ENCODE assay signal across 8 mouse cellular contexts in the genomic region with DNA sequence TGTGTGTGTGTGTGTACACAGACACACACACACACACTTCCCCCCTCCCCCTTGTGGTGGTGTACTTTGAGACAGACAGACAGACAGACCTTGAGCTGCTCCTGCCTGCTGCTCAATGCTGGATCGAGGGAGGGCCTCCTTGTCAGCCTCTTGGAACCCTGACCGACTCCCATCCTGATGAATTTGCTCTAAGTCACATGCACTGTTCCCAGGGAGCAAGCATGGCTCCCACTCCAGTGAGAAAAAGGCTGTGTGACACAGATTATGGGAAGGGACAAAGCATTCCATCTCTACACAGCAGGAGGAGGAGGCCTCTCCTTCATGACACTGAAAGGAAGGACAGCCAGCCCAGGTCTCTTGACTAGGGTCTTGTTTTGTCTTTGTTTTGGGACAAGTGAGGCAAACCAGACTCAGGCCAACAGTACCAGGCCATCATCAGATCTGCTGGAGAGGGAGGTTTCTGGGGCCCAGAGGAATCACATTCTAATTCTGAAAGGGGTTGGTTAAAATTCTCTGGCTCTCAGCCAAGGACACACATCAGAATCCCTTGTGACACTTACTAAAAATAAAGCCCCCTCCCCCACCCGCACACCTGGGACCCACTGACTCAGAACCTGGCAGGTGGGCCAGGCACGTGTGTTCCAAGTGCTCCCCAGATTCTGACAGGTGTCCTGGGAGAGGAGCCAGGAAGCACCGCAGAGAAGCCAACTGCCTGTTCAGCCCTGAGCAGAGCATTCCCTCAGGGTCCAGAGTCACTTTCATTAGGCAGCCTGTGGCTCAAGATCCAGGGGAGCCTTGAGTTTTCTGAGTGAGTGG. TPM values are rescaled to one million over a fixed set of nuclear protein-coding genes. Genes with fewer than 3 reads are reported as not detected.
DNase-seq lines count a peak whose midpoint lies in the region; ATAC-seq and TF ChIP-seq lines count a peak whose summit lies in the region.

No protein-coding gene starts in this region.

- H3K27ac ChIP-seq in gastrocnemius, adult 2 months = peak overlapping the region; percentile 100
- peak overlapping the region; percentile 61 for H3K27ac ChIP-seq in embryonic facial prominence, embryonic 13.5 days
- H3K27ac ChIP-seq in liver, embryonic 12.5 days = peak overlapping the region; percentile 18; the same call in 1 of the 2 replicates

- H3K27me3 ChIP-seq in E14TG2a.4 (ENCODE audit: insufficient read depth, low read length) = no peaks in the 10 kb centered on the region
- no peaks in the 10 kb centered on the region for H3K27me3 ChIP-seq in embryonic facial prominence, embryonic 13.5 days
- H3K27me3 ChIP-seq in liver, embryonic 12.5 days (replicated peaks) = no peaks in the 10 kb centered on the region

- peaks cover 39% of the 10 kb centered on the region for H3K36me3 ChIP-seq in E14TG2a.4 (ENCODE audit: insufficient read depth, low read length)
- H3K36me3 ChIP-seq in embryonic facial prominence, embryonic 13.5 days = peaks cover 15% of the 10 kb centered on the region
- H3K36me3 ChIP-seq in liver, embryonic 12.5 days = peaks cover 19% of the 10 kb centered on the region; the same call in 1 of the 2 replicates

- peak; percentile 81 for DNase-seq in gastrocnemius, adult 2 months
- DNase-seq in gastrocnemius, postnatal 10 days = no peak
- peak; percentile 60 for DNase-seq in heart, postnatal 4 days
- DNase-seq in ovary, adult 18-20 months (ENCODE audit: low spot score) = no peak
- no peak for DNase-seq in left cerebral cortex, adult 11 months (ENCODE audit: low spot score)

- no peak for TF ChIP-seq CTCF in gastrocnemius, adult 2 months (IDR thresholded peaks at IDR 0.05)
- no peak for TF ChIP-seq CTCF in E14TG2a.4 (conservative IDR thresholded peaks at IDR 0.05; ENCODE audit: low read length)

- peaks cover 95% of the 10 kb centered on the region for H3K4me1 ChIP-seq in E14TG2a.4 (replicated peaks; ENCODE audit: low read depth, low read length)
- peaks cover 87% of the 10 kb centered on the region for H3K4me1 ChIP-seq in embryonic facial prominence, embryonic 13.5 days
- H3K4me1 ChIP-seq in liver, embryonic 12.5 days = peaks cover 93% of the 10 kb centered on the region

- ATAC-seq in embryonic facial prominence, embryonic 13.5 days (ENCODE audit: insufficient number of reproducible peaks, insufficient read depth, low FRiP score, low TSS enrichment, low read depth) = no peak
- ATAC-seq in liver, embryonic 12.5 days = no peak

- H3K4me3 ChIP-seq in gastrocnemius, adult 2 months = peak overlapping the region; percentile 84
- peak overlapping the region; percentile 29; the same call in 1 of the 2 replicates for H3K4me3 ChIP-seq in E14TG2a.4 (replicated peaks; ENCODE audit: low read length)
- peak overlapping the region; percentile 8 for H3K4me3 ChIP-seq in embryonic facial prominence, embryonic 13.5 days
- no peak overlapping the region for H3K4me3 ChIP-seq in liver, embryonic 12.5 days

- H3K9ac ChIP-seq in embryonic facial prominence, embryonic 13.5 days = peak overlapping the region; percentile 47
- no peak overlapping the region for H3K9ac ChIP-seq in liver, embryonic 12.5 days

- WGBS in embryonic facial prominence, embryonic 13.5 days = 45% methylated on average over 5 of the region's 5 CpGs
- 68% methylated on average over 5 of the region's 5 CpGs for WGBS in liver, embryonic 12.5 days (ENCODE audit: insufficient replicate concordance)

- H3K9me3 ChIP-seq in E14TG2a.4 (ENCODE audit: low read length) = no peaks in the 10 kb centered on the region
- H3K9me3 ChIP-seq in embryonic facial prominence, embryonic 13.5 days = no peaks in the 10 kb centered on the region
- H3K9me3 ChIP-seq in liver, embryonic 12.5 days (replicated peaks) = no peaks in the 10 kb centered on the region

- intact Hi-C loops in gastrocnemius, adult 2 months (cut with DNase I) = no loop called here

- H3K4me2 ChIP-seq in embryonic facial prominence, embryonic 13.5 days = peak overlapping the region; percentile 99
- no peak overlapping the region for H3K4me2 ChIP-seq in liver, embryonic 12.5 days

RNA-seq across cellular contexts. Expression of gene Ctdsp2, which starts 5.9 kb away (rescaled TPM):
- 10 to 100 TPM; 94.0 to 99.2 TPM for total RNA-seq in gastrocnemius, adult 2 months (2021)
- 100 to 1,000 TPM; 135 to 155 TPM for total RNA-seq in gastrocnemius, postnatal 10 days (2021)
- polyA plus RNA-seq in embryonic facial prominence, embryonic 13.5 days (2015; fragmentation: Nextera tagmentation; extraction: Ambion mirVana) = 84.8 and 87.4 TPM in 2 replicates
- 100 to 1,000 TPM; 132 to 136 TPM for total RNA-seq in heart, postnatal 4 days (2021)
- polyA plus RNA-seq in liver, embryonic 12.5 days (2016; fragmentation: Nextera tagmentation; extraction: Ambion mirVana) = 22.2 and 24.0 TPM in 2 replicates

RNA-seq across cellular contexts. Expression of gene Avil, which starts 16.1 kb away (rescaled TPM):
- total RNA-seq in gastrocnemius, adult 2 months (2021) = 1 to 10 TPM; 3.2 to 5.7 TPM
- total RNA-seq in gastrocnemius, postnatal 10 days (2021) = under 1 TPM; 0.33 to 0.95 TPM
- 0.58 and 0.97 TPM in 2 replicates for polyA plus RNA-seq in embryonic facial prominence, embryonic 13.5 days (2015; fragmentation: Nextera tagmentation; extraction: Ambion mirVana)
- under 1 TPM; 0.10 to 0.23 TPM for total RNA-seq in heart, postnatal 4 days (2021)
- 0.18 and 0.19 TPM in 2 replicates for polyA plus RNA-seq in liver, embryonic 12.5 days (2016; fragmentation: Nextera tagmentation; extraction: Ambion mirVana)

RNA-seq across cellular contexts. Expression of gene Tsfm, which starts 46.2 kb away (rescaled TPM):
- 10 to 100 TPM; 15.0 to 28.8 TPM for total RNA-seq in gastrocnemius, adult 2 months (2021)
- 10 to 100 TPM; 23.5 to 29.5 TPM for total RNA-seq in gastrocnemius, postnatal 10 days (2021)
- polyA plus RNA-seq in embryonic facial prominence, embryonic 13.5 days (2015; fragmentation: Nextera tagmentation; extraction: Ambion mirVana) = 78.2 and 84.5 TPM in 2 replicates
- 10 to 100 TPM; 65.1 to 68.0 TPM for total RNA-seq in heart, postnatal 4 days (2021)
- polyA plus RNA-seq in liver, embryonic 12.5 days (2016; fragmentation: Nextera tagmentation; extraction: Ambion mirVana) = 72.3 and 75.5 TPM in 2 replicates

RNA-seq across cellular contexts. Expression of gene Mettl1, which starts 56.8 kb away (rescaled TPM):
- total RNA-seq in gastrocnemius, adult 2 months (2021) = 10 to 100 TPM in 1 of 2 experiments, 1 to 10 TPM in 1; 9.5 to 10.5 TPM
- 10 to 100 TPM; 14.7 to 18.9 TPM for total RNA-seq in gastrocnemius, postnatal 10 days (2021)
- 55.2 and 61.2 TPM in 2 replicates for polyA plus RNA-seq in embryonic facial prominence, embryonic 13.5 days (2015; fragmentation: Nextera tagmentation; extraction: Ambion mirVana)
- total RNA-seq in heart, postnatal 4 days (2021) = 10 to 100 TPM; 11.5 TPM
- polyA plus RNA-seq in liver, embryonic 12.5 days (2016; fragmentation: Nextera tagmentation; extraction: Ambion mirVana) = 33.6 and 35.6 TPM in 2 replicates

RNA-seq across cellular contexts. Expression of gene Eef1akmt3, which starts 56.9 kb away (rescaled TPM):
- total RNA-seq in gastrocnemius, adult 2 months (2021) = under 1 TPM; 0.08 TPM
- total RNA-seq in gastrocnemius, postnatal 10 days (2021) = under 1 TPM; 0.21 to 0.84 TPM
- polyA plus RNA-seq in embryonic facial prominence, embryonic 13.5 days (2015; fragmentation: Nextera tagmentation; extraction: Ambion mirVana) = 0.62 and 0.81 TPM in 2 replicates
- total RNA-seq in heart, postnatal 4 days (2021) = under 1 TPM; 0.18 to 0.29 TPM
- 0.13 and 0.29 TPM in 2 replicates for polyA plus RNA-seq in liver, embryonic 12.5 days (2016; fragmentation: Nextera tagmentation; extraction: Ambion mirVana)

Comparison
In these comparisons a context has a peak if more than half of its experiments do, and no peak if none do; other contexts are left out.
1. DNase-seq: peak in gastrocnemius, adult 2 months (single experiment) and heart, postnatal 4 days (single experiment); none in gastrocnemius, postnatal 10 days (single experiment), ovary, adult 18-20 months (single experiment) and left cerebral cortex, adult 11 months (single experiment).
2. H3K27ac ChIP-seq: peak in every context shown above with its lines; median percentile 100 in gastrocnemius, adult 2 months; 61 in embryonic facial prominence, embryonic 13.5 days; 18 in liver, embryonic 12.5 days.